Mouse (Mus musculus): ENCODE measurements at regions not wholly inside any gene's neighbourhood (a gene's known extent, or its start where the extent isn't known, plus 50 kb on each side); places are given as distances from the start of the nearest gene placed in this dataset.

DNA sequence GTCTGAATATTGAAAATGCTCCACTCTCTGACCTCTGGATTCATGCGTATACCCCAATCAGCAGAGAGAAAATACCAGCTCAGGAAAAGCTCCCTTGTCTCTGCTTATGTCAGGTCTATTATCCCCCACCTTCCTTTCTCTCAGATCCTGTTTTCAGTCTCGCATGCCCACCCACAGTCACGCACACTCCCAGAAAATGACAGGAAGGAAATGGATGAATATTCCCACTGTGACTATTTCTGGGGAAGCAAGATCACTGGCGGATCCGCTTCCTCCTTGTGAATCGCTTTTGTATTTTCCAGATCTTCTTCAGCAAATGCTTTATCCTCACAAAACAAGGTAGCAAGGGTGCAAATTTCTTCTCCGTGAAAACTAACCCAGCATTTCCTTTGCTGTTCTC, 627.3 kb upstream of the Cdh11 start:
- Histone ChIP-seq H3K9ac (replicated peaks; ENCODE audit: low read length) (no peak overlapping the region), H3K4me2 (ENCODE audit: low read depth, low read length) (no peak overlapping the region)

DNA sequence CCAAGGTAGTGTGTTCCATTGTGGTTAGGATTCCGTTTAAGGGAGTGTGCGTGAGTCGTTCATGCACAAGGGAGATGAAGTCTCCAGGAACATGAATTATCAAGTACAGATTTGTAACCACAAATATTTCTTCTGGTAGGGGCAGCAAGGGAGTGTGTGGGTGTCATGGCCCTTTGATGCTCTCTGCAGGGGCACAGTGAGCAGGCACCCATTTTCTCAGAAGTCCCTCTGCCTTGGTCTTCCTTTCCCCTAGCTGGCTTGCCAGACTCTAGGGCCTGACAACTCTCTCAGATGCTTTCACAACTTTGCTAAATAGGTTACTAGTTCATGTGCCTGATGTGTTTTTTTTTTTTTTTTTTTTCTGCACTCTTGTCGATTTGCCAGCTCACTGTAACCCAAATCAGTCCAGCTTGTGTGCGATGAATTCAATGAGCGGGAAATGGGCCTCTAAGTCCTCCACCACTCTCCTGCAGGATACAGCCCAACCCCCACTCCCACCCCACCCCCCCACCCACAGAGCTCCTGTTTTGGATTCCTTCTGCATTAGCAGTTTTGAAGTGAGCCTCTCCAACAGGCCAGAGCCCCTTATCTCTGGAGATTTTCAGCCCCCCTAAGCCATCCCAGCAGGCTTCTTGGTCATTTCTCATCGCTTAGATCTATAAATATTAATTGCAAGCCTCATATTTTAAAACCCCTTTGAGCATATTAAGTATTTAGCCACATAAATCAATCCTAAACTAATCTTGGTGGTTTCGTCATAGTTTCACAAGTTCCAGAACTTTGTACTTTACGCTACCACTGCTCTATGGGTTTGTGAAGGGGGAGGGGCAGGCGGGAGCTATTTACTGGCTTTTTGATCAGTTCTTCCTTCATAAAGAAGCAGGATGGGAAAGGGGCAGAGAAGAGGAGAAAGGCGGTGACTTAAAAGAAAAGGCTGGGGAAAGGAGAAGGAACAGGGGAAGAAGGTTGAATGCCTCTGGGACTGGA, 628.4 kb upstream of the Cdh11 start:
- no peak overlapping the region for H3K9ac ChIP-seq (replicated peaks; ENCODE audit: low read length)
- TF ChIP-seq CTCF (IDR thresholded peaks at IDR 0.05; ENCODE audit: low read depth): no peak
- no peak overlapping the region for H3K27ac ChIP-seq
- no peak for ATAC-seq
- H3K27me3 ChIP-seq (ENCODE audit: insufficient read depth, low read length): no peaks in the 10 kb centered on the region
- no peaks in the 10 kb centered on the region for H3K9me3 ChIP-seq (ENCODE audit: low read length)
- no peak for DNase-seq (ENCODE audit: low spot score)
- H3K4me2 ChIP-seq (ENCODE audit: low read depth, low read length): no peak overlapping the region
- no peaks in the 10 kb centered on the region for H3K4me1 ChIP-seq (ENCODE audit: insufficient read depth, low read length)
- no peak overlapping the region for H3K4me3 ChIP-seq (ENCODE audit: low read length)
- no peaks in the 10 kb centered on the region for H3K36me3 ChIP-seq (ENCODE audit: insufficient read depth, low read length)
- WGBS: 62% methylated on average over 11 of the region's 11 CpGs

More for the DNA sequence above, 627.3 kb upstream of the Cdh11 start:
- H3K9me3 ChIP-seq (ENCODE audit: low read length): no peaks in the 10 kb centered on the region
- ATAC-seq (no peak), DNase-seq (ENCODE audit: low spot score) (no peak)
- TF ChIP-seq CTCF (IDR thresholded peaks at IDR 0.05; ENCODE audit: low read depth): no peak
- H3K27me3 ChIP-seq (ENCODE audit: insufficient read depth, low read length): no peaks in the 10 kb centered on the region
- H3K4me1 ChIP-seq (ENCODE audit: insufficient read depth, low read length): no peaks in the 10 kb centered on the region
- no peak overlapping the region for H3K4me3 ChIP-seq (ENCODE audit: low read length)
- 67% methylated on average over 7 of the region's 7 CpGs for WGBS
- no peak overlapping the region for H3K27ac ChIP-seq
- H3K36me3 ChIP-seq (ENCODE audit: insufficient read depth, low read length): no peaks in the 10 kb centered on the region

DNA sequence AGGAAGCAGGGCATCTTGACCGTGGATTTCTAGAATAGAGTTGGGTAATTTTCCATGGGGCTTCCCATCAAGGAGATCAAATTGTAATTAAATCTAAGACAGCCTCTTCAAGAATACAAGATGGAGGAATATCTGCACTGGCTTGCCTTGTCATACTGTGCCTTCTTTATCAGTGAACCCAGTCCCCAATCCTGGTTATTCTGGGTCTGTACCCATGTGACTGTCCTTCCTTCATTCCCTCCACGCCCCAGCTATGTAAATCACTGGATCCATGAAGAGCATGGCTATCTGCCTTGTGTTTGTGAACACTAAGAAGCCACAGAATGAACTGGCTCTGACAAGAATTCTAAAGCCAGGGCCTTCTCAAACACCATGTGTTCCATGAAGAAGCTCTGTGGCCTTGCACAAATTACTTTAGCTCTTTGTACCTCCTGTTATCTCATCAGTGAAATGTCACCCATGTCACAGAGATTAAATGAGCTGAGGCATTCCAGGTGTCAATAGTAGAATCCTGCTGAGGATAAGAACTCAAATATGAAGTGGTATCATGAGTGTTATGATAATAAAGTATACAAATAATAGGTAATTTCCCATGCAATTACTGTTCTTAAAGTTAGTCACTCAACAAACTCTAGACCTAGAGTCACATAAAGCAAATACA, 637.0 kb upstream of the Cdh11 start:
- no peak overlapping the region for H3K4me2 ChIP-seq (ENCODE audit: low read depth, low read length)
- H3K36me3 ChIP-seq (ENCODE audit: insufficient read depth, low read length): no peaks in the 10 kb centered on the region
- H3K9me3 ChIP-seq (ENCODE audit: low read length): no peaks in the 10 kb centered on the region
- WGBS: 89% methylated on average over 2 of the region's 2 CpGs
- no peak overlapping the region for H3K9ac ChIP-seq (replicated peaks; ENCODE audit: low read length)
- TF ChIP-seq CTCF (IDR thresholded peaks at IDR 0.05; ENCODE audit: low read depth): no peak
- ATAC-seq (no peak), DNase-seq (ENCODE audit: low spot score) (no peak)
- no peaks in the 10 kb centered on the region for H3K27me3 ChIP-seq (ENCODE audit: insufficient read depth, low read length)
- no peaks in the 10 kb centered on the region for H3K4me1 ChIP-seq (ENCODE audit: insufficient read depth, low read length)
- no peak overlapping the region for H3K27ac ChIP-seq
- no peak overlapping the region for H3K4me3 ChIP-seq (ENCODE audit: low read length)

DNA sequence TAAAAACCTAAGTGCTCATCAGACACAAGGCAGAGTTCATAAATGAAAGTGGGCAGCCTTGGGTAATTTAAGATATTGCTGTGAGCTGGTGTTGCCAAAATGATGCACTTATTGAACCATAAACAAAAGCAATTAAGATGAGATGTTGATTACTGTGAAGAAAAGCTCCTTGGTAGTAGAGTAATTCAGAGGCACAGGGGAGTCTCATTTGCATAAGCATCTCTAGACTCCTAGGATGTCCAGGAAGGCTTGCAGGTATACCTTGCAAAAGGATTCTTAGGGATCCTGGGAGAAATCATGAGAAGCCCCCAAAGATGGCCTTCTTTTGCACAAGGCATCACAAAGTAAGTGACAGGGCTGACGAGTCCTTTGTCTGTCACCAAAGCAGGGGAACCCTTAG, 640.5 kb upstream of the Cdh11 start:
- WGBS: 80% methylated on average over 1 of the region's 1 CpGs

DNA sequence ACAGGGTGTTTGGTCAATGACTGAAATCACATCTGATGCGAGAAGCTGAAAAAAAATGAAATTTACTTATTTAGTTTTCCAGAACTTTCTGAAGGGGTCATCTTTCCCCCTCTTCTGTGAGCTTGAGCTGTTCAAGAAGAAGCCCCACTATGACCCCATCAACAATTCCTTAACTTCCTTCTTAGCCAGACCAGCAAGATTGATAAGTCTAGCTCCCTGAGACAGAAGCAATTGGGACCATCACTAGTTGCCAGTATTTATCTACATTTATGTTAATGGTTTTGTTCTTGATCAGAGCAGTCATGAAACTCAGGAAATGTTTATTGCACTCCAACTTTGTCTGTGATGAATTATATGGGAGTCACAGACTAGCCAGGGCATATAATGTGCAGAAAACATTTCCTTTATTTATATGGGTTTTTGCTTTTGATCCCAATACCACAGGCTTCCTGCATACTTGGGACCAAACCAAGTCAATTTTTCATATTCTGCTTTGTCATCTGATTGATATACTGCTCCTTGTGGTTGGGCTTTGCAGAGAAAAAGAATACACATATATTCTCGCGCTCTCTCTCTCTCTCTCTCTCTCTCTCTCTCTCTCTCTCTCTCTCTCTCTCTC, 645.5 kb upstream of the Cdh11 start:
- H3K4me3 ChIP-seq (ENCODE audit: low read length): no peak overlapping the region
- no peaks in the 10 kb centered on the region for H3K27me3 ChIP-seq (ENCODE audit: insufficient read depth, low read length)
- no peaks in the 10 kb centered on the region for H3K9me3 ChIP-seq (ENCODE audit: low read length)
- no peak overlapping the region for H3K9ac ChIP-seq (replicated peaks; ENCODE audit: low read length)
- no peaks in the 10 kb centered on the region for H3K36me3 ChIP-seq (ENCODE audit: insufficient read depth, low read length)
- no peak overlapping the region for H3K27ac ChIP-seq
- ATAC-seq: no peak
- no peak for TF ChIP-seq CTCF (IDR thresholded peaks at IDR 0.05; ENCODE audit: low read depth)
- 98% methylated on average over 3 of the region's 3 CpGs for WGBS
- no peak for DNase-seq (ENCODE audit: low spot score)
- H3K4me2 ChIP-seq (ENCODE audit: low read depth, low read length): no peak overlapping the region
- H3K4me1 ChIP-seq (ENCODE audit: insufficient read depth, low read length): no peaks in the 10 kb centered on the region

More for the DNA sequence above, 640.5 kb upstream of the Cdh11 start:
- no peaks in the 10 kb centered on the region for H3K4me1 ChIP-seq (ENCODE audit: insufficient read depth, low read length)
- H3K27ac ChIP-seq: no peak overlapping the region
- TF ChIP-seq CTCF (IDR thresholded peaks at IDR 0.05; ENCODE audit: low read depth): no peak
- H3K4me2 ChIP-seq (ENCODE audit: low read depth, low read length): no peak overlapping the region
- DNase-seq (ENCODE audit: low spot score) (no peak), ATAC-seq (no peak)
- H3K27me3 ChIP-seq (ENCODE audit: insufficient read depth, low read length): no peaks in the 10 kb centered on the region
- no peak overlapping the region for H3K4me3 ChIP-seq (ENCODE audit: low read length)
- H3K36me3 ChIP-seq (ENCODE audit: insufficient read depth, low read length): no peaks in the 10 kb centered on the region
- H3K9ac ChIP-seq (replicated peaks; ENCODE audit: low read length): no peak overlapping the region
- no peaks in the 10 kb centered on the region for H3K9me3 ChIP-seq (ENCODE audit: low read length)

DNA sequence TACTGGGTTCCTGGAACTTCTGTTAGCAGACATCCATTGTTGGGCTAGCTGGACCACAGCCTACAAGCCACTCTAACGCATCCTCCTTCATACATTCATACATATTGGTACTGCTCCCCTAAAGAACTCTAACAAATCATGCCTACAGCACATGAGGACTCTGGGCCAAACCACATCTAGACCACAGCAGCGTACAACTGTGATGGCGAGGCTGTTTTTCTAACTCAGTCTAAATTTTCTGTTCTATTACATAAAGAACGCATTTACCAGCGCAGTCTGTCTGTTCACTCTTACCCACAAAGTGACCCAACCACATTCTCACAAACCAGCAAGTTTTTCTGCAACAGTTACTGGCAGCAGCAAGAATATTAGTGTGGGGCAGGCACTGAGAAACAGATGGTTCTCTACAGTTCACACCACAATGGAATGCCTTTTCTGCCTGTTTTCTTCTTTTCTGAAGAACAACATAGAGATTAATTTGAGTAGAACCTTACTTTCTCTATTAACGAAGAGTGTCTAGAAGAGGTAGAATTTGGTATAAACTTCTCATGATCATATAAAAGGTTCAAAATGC, 648.2 kb upstream of the Cdh11 start:
- Histone ChIP-seq H3K4me1 (ENCODE audit: insufficient read depth, low read length) (no peaks in the 10 kb centered on the region), H3K4me3 (ENCODE audit: low read length) (no peak overlapping the region), H3K27ac (no peak overlapping the region), H3K9me3 (ENCODE audit: low read length) (no peaks in the 10 kb centered on the region), H3K27me3 (ENCODE audit: insufficient read depth, low read length) (no peaks in the 10 kb centered on the region), H3K9ac (replicated peaks; ENCODE audit: low read length) (no peak overlapping the region), H3K36me3 (ENCODE audit: insufficient read depth, low read length) (no peaks in the 10 kb centered on the region), H3K4me2 (ENCODE audit: low read depth, low read length) (no peak overlapping the region)
- TF ChIP-seq CTCF (IDR thresholded peaks at IDR 0.05; ENCODE audit: low read depth): no peak
- ATAC-seq: no peak
- no peak for DNase-seq (ENCODE audit: low spot score)
- 94% methylated on average over 6 of the region's 6 CpGs for WGBS

Data from hindbrain, postnatal 0 days (tissue).